Mouse (Mus musculus): ENCODE results near the gene Camsap2. TPM values are rescaled to one million over a fixed set of nuclear protein-coding genes. Genes with fewer than 3 reads are reported as not detected.

Camsap2 gene
- polyA plus RNA-seq, 1 experiment from 2014 or later, result 23.7 TPM

GRCm38 (mm10) chr1:136268224-136268623 is 77.7 kb downstream of the Camsap2 start:
- Histone ChIP-seq H3K36me3 (replicated peaks; ENCODE audit: control insufficient read depth, insufficient read depth, low read depth, low read length) (no peaks in the 10 kb centered on the region; the same call in 1 of the 2 replicates), H3K27ac (replicated peaks; ENCODE audit: low read depth, low read length) (no peak overlapping the region), H3K27me3 (ENCODE audit: control insufficient read depth, insufficient read depth, low read length) (no peaks in the 10 kb centered on the region), H3K4me1 (ENCODE audit: control insufficient read depth, insufficient read depth, low read length) (no peaks in the 10 kb centered on the region), H3K4me2 (ENCODE audit: low read depth, low read length) (no peak overlapping the region), H3K4me3 (ENCODE audit: low read depth, low read length) (no peak overlapping the region), H3K9ac (replicated peaks; ENCODE audit: low read length) (no peak overlapping the region), H3K9me3 (replicated peaks; ENCODE audit: control insufficient read depth, low read length) (no peaks in the 10 kb centered on the region)
- 83% methylated on average over 7 of the region's 7 CpGs for WGBS
- DNase-seq (ENCODE audit: low spot score) (no peak), ATAC-seq (replicated peaks; ENCODE audit: insufficient number of reproducible peaks, low FRiP score, low TSS enrichment, low read depth) (no peak)

GRCm38 (mm10) chr1:136266127-136266526 is 79.8 kb downstream of the Camsap2 start:
- Histone ChIP-seq H3K4me2 (ENCODE audit: low read depth, low read length) (no peak overlapping the region), H3K27me3 (ENCODE audit: control insufficient read depth, insufficient read depth, low read length) (peaks cover 5% of the 10 kb centered on the region), H3K36me3 (replicated peaks; ENCODE audit: control insufficient read depth, insufficient read depth, low read depth, low read length) (no peaks in the 10 kb centered on the region; the same call in 1 of the 2 replicates), H3K4me1 (ENCODE audit: control insufficient read depth, insufficient read depth, low read length) (no peaks in the 10 kb centered on the region), H3K27ac (replicated peaks; ENCODE audit: low read depth, low read length) (no peak overlapping the region), H3K9me3 (replicated peaks; ENCODE audit: control insufficient read depth, low read length) (no peaks in the 10 kb centered on the region), H3K9ac (replicated peaks; ENCODE audit: low read length) (no peak overlapping the region), H3K4me3 (ENCODE audit: low read depth, low read length) (no peak overlapping the region)
- DNase-seq (ENCODE audit: low spot score) (no peak), ATAC-seq (replicated peaks; ENCODE audit: insufficient number of reproducible peaks, low FRiP score, low TSS enrichment, low read depth) (no peak)
- 74% methylated on average over 6 of the region's 6 CpGs for WGBS

- peaks cover 26% of the 10 kb centered on the region for H3K27me3 ChIP-seq (ENCODE audit: control insufficient read depth, insufficient read depth, low read length)
These were observed 82.5 kb downstream of the Camsap2 start for GRCm38 (mm10) chr1:136263355-136263754.

GRCm38 (mm10) chr1:136260635-136261238 is 85.2 kb downstream of the Camsap2 start, which contains the start of gene Gpr25:
Gene Gpr25 (minus strand): TSS chr1:136260873.
- H3K4me1 ChIP-seq (ENCODE audit: control insufficient read depth, insufficient read depth, low read length), result no peaks in the 10 kb centered on the region
- H3K27me3 ChIP-seq (ENCODE audit: control insufficient read depth, insufficient read depth, low read length), result peaks cover 29% of the 10 kb centered on the region
- H3K9ac ChIP-seq (replicated peaks; ENCODE audit: low read length), result peak within 1 kb of the TSS; percentile 49
- 8% methylated on average over 28 of the region's 28 CpGs for WGBS
- H3K9me3 ChIP-seq (replicated peaks; ENCODE audit: control insufficient read depth, low read length), result no peaks in the 10 kb centered on the region
- peak; percentile 24 for ATAC-seq (replicated peaks; ENCODE audit: insufficient number of reproducible peaks, low FRiP score, low TSS enrichment, low read depth)
- DNase-seq (ENCODE audit: low spot score), result no peak
- no peak within 1 kb of the TSS for H3K27ac ChIP-seq (replicated peaks; ENCODE audit: low read depth, low read length)
- no peaks in the 10 kb centered on the region for H3K36me3 ChIP-seq (replicated peaks; ENCODE audit: control insufficient read depth, insufficient read depth, low read depth, low read length)
- H3K4me2 ChIP-seq (ENCODE audit: low read depth, low read length), result peak within 1 kb of the TSS; percentile 93
- peak within 1 kb of the TSS; percentile 47 for H3K4me3 ChIP-seq (ENCODE audit: low read depth, low read length)

More at GRCm38 (mm10) chr1:136263355-136263754, 82.5 kb downstream of the Camsap2 start:
- no peaks in the 10 kb centered on the region for H3K4me1 ChIP-seq (ENCODE audit: control insufficient read depth, insufficient read depth, low read length)
- no peak overlapping the region for H3K4me3 ChIP-seq (ENCODE audit: low read depth, low read length)
- H3K9me3 ChIP-seq (replicated peaks; ENCODE audit: control insufficient read depth, low read length), result no peaks in the 10 kb centered on the region
- no peak overlapping the region for H3K27ac ChIP-seq (replicated peaks; ENCODE audit: low read depth, low read length)
- 71% methylated on average over 5 of the region's 5 CpGs for WGBS
- no peak overlapping the region for H3K4me2 ChIP-seq (ENCODE audit: low read depth, low read length)
- no peaks in the 10 kb centered on the region; the same call in 1 of the 2 replicates for H3K36me3 ChIP-seq (replicated peaks; ENCODE audit: control insufficient read depth, insufficient read depth, low read depth, low read length)
- ATAC-seq (replicated peaks; ENCODE audit: insufficient number of reproducible peaks, low FRiP score, low TSS enrichment, low read depth), result no peak
- no peak overlapping the region for H3K9ac ChIP-seq (replicated peaks; ENCODE audit: low read length)
- no peak for DNase-seq (ENCODE audit: low spot score)

GRCm38 (mm10) chr1:136259893-136260634 is 85.8 kb downstream of the Camsap2 start:
- H3K4me2 ChIP-seq (ENCODE audit: low read depth, low read length), result peak overlapping the region; percentile 93
- H3K4me1 ChIP-seq (ENCODE audit: control insufficient read depth, insufficient read depth, low read length), result no peaks in the 10 kb centered on the region
- ATAC-seq (replicated peaks; ENCODE audit: insufficient number of reproducible peaks, low FRiP score, low TSS enrichment, low read depth) (peak; percentile 67), DNase-seq (ENCODE audit: low spot score) (peak; percentile 73)
- no peaks in the 10 kb centered on the region for H3K9me3 ChIP-seq (replicated peaks; ENCODE audit: control insufficient read depth, low read length)
- H3K27me3 ChIP-seq (ENCODE audit: control insufficient read depth, insufficient read depth, low read length), result peaks cover 29% of the 10 kb centered on the region
- H3K9ac ChIP-seq (replicated peaks; ENCODE audit: low read length), result peak overlapping the region; percentile 49
- no peak overlapping the region for H3K27ac ChIP-seq (replicated peaks; ENCODE audit: low read depth, low read length)
- WGBS, result under 1% methylated on average over 75 of the region's 95 CpGs
- H3K4me3 ChIP-seq (ENCODE audit: low read depth, low read length), result peak overlapping the region; percentile 47
- no peaks in the 10 kb centered on the region for H3K36me3 ChIP-seq (replicated peaks; ENCODE audit: control insufficient read depth, insufficient read depth, low read depth, low read length)

GRCm38 (mm10) chr1:136259543-136259892 is 86.4 kb downstream of the Camsap2 start:
- Histone ChIP-seq H3K4me1 (ENCODE audit: control insufficient read depth, insufficient read depth, low read length) (no peaks in the 10 kb centered on the region), H3K4me2 (ENCODE audit: low read depth, low read length) (peak overlapping the region; percentile 93), H3K9ac (replicated peaks; ENCODE audit: low read length) (no peak overlapping the region; the same call in 1 of the 2 replicates), H3K27me3 (ENCODE audit: control insufficient read depth, insufficient read depth, low read length) (peaks cover 29% of the 10 kb centered on the region), H3K36me3 (replicated peaks; ENCODE audit: control insufficient read depth, insufficient read depth, low read depth, low read length) (no peaks in the 10 kb centered on the region), H3K4me3 (ENCODE audit: low read depth, low read length) (peak overlapping the region; percentile 47), H3K27ac (replicated peaks; ENCODE audit: low read depth, low read length) (no peak overlapping the region), H3K9me3 (replicated peaks; ENCODE audit: control insufficient read depth, low read length) (no peaks in the 10 kb centered on the region)
- no peak for DNase-seq (ENCODE audit: low spot score)
- 2% methylated on average over 16 of the region's 16 CpGs for WGBS
- no peak for ATAC-seq (replicated peaks; ENCODE audit: insufficient number of reproducible peaks, low FRiP score, low TSS enrichment, low read depth)

GRCm38 (mm10) chr1:136258495-136258894 is 87.4 kb downstream of the Camsap2 start:
- H3K27ac ChIP-seq (replicated peaks; ENCODE audit: low read depth, low read length), result no peak overlapping the region
- ATAC-seq (replicated peaks; ENCODE audit: insufficient number of reproducible peaks, low FRiP score, low TSS enrichment, low read depth) (no peak), DNase-seq (ENCODE audit: low spot score) (no peak)
- H3K9ac ChIP-seq (replicated peaks; ENCODE audit: low read length), result no peak overlapping the region
- H3K27me3 ChIP-seq (ENCODE audit: control insufficient read depth, insufficient read depth, low read length), result peaks cover 29% of the 10 kb centered on the region
- whole genome bisulfite sequencing, result 72% methylated on average over 9 of the region's 9 CpGs
- H3K4me1 ChIP-seq (ENCODE audit: control insufficient read depth, insufficient read depth, low read length), result no peaks in the 10 kb centered on the region
- H3K36me3 ChIP-seq (replicated peaks; ENCODE audit: control insufficient read depth, insufficient read depth, low read depth, low read length), result no peaks in the 10 kb centered on the region
- H3K4me3 ChIP-seq (ENCODE audit: low read depth, low read length), result no peak overlapping the region
- no peak overlapping the region for H3K4me2 ChIP-seq (ENCODE audit: low read depth, low read length)
- no peaks in the 10 kb centered on the region for H3K9me3 ChIP-seq (replicated peaks; ENCODE audit: control insufficient read depth, low read length)

- no peak overlapping the region for H3K4me2 ChIP-seq (ENCODE audit: low read depth, low read length)
- no peaks in the 10 kb centered on the region for H3K9me3 ChIP-seq (replicated peaks; ENCODE audit: control insufficient read depth, low read length)
- no peak overlapping the region for H3K9ac ChIP-seq (replicated peaks; ENCODE audit: low read length)
- H3K36me3 ChIP-seq (replicated peaks; ENCODE audit: control insufficient read depth, insufficient read depth, low read depth, low read length), result no peaks in the 10 kb centered on the region
- DNase-seq (ENCODE audit: low spot score) (no peak), ATAC-seq (replicated peaks; ENCODE audit: insufficient number of reproducible peaks, low FRiP score, low TSS enrichment, low read depth) (no peak)
- H3K4me1 ChIP-seq (ENCODE audit: control insufficient read depth, insufficient read depth, low read length), result no peaks in the 10 kb centered on the region
- H3K4me3 ChIP-seq (ENCODE audit: low read depth, low read length), result no peak overlapping the region
- H3K27ac ChIP-seq (replicated peaks; ENCODE audit: low read depth, low read length), result no peak overlapping the region
- 47% methylated on average over 8 of the region's 8 CpGs for WGBS
- peaks cover 20% of the 10 kb centered on the region for H3K27me3 ChIP-seq (ENCODE audit: control insufficient read depth, insufficient read depth, low read length)
These were observed 90.2 kb downstream of the Camsap2 start for GRCm38 (mm10) chr1:136255657-136256056.

All from embryonic facial prominence, embryonic 11.5 days (tissue).